Mouse (Mus musculus): ENCODE measurements around the gene Vps8. TPM values are rescaled to one million over a fixed set of nuclear protein-coding genes. Genes with fewer than 3 reads are reported as not detected.

The Vps8 gene
- polyA plus RNA-seq, 1 experiment = 9.1 TPM

- Histone ChIP-seq H3K79me2 (ENCODE audit: control insufficient read depth, insufficient read depth) (no peaks in the 10 kb centered on the region), H3ac (ENCODE audit: control insufficient read depth, insufficient read length, low read depth) (no peak overlapping the region), H3K36me3 (ENCODE audit: control insufficient read depth, insufficient read depth) (no peaks in the 10 kb centered on the region), H3K27me3 (ENCODE audit: control insufficient read depth, insufficient read depth, insufficient read length) (no peaks in the 10 kb centered on the region), H3K4me3 (ENCODE audit: insufficient read depth, poor library complexity, severe bottlenecking) (no peak overlapping the region), H3K79me3 (ENCODE audit: low read depth) (no peaks in the 10 kb centered on the region)
- TF ChIP-seq CTCF (IDR thresholded peaks at IDR 0.05; ENCODE audit: control insufficient read depth, insufficient read depth, insufficient read length) = no peak
Observed at GRCm38 (mm10) chr16:21643621-21644041, 220.7 kb downstream of the Vps8 start.

- Histone ChIP-seq H3K27me3 (ENCODE audit: control insufficient read depth, insufficient read depth, insufficient read length) (no peaks in the 10 kb centered on the region), H3ac (ENCODE audit: control insufficient read depth, insufficient read length, low read depth) (no peak overlapping the region), H3K4me3 (ENCODE audit: insufficient read depth, poor library complexity, severe bottlenecking) (no peak overlapping the region), H3K36me3 (ENCODE audit: control insufficient read depth, insufficient read depth) (no peaks in the 10 kb centered on the region), H3K79me3 (ENCODE audit: low read depth) (no peaks in the 10 kb centered on the region), H3K79me2 (ENCODE audit: control insufficient read depth, insufficient read depth) (no peaks in the 10 kb centered on the region)
- no peak for TF ChIP-seq MYOG (IDR thresholded peaks at IDR 0.05; ENCODE audit: control insufficient read depth, extremely low read depth, insufficient read length)
- TF ChIP-seq MYOD1 (IDR thresholded peaks at IDR 0.05; ENCODE audit: control insufficient read depth, insufficient read length, low read depth) = no peak
- no peak for TF ChIP-seq CEBPB (IDR thresholded peaks at IDR 0.05; ENCODE audit: low read depth)
- TF ChIP-seq MAX (IDR thresholded peaks at IDR 0.05) = no peak
- no peak for TF ChIP-seq FOSL1 (IDR thresholded peaks at IDR 0.05; ENCODE audit: insufficient read depth, low read length, poor library complexity, severe bottlenecking)
- TF ChIP-seq USF1 (IDR thresholded peaks at IDR 0.05; ENCODE audit: low read depth) = no peak
- no peak for TF ChIP-seq CTCF (IDR thresholded peaks at IDR 0.05; ENCODE audit: control insufficient read depth, insufficient read depth, insufficient read length)
Observed at GRCm38 (mm10) chr16:21644066-21644561, 221.2 kb downstream of the Vps8 start.

- H3K4me3 ChIP-seq (ENCODE audit: insufficient read depth, poor library complexity, severe bottlenecking) = no peak overlapping the region
- no peaks in the 10 kb centered on the region for H3K27me3 ChIP-seq (ENCODE audit: control insufficient read depth, insufficient read depth, insufficient read length)
- no peaks in the 10 kb centered on the region for H3K36me3 ChIP-seq (ENCODE audit: control insufficient read depth, insufficient read depth)
- H3ac ChIP-seq (ENCODE audit: control insufficient read depth, insufficient read length, low read depth) = no peak overlapping the region
- H3K79me3 ChIP-seq (ENCODE audit: low read depth) = no peaks in the 10 kb centered on the region
- no peaks in the 10 kb centered on the region for H3K79me2 ChIP-seq (ENCODE audit: control insufficient read depth, insufficient read depth)
- TF ChIP-seq USF1 (IDR thresholded peaks at IDR 0.05; ENCODE audit: low read depth) (no peak), MYOD1 (IDR thresholded peaks at IDR 0.05; ENCODE audit: control insufficient read depth, insufficient read length, low read depth) (no peak), CTCF (IDR thresholded peaks at IDR 0.05; ENCODE audit: control insufficient read depth, insufficient read depth, insufficient read length) (no peak), CEBPB (IDR thresholded peaks at IDR 0.05; ENCODE audit: low read depth) (no peak), MYOG (IDR thresholded peaks at IDR 0.05; ENCODE audit: control insufficient read depth, extremely low read depth, insufficient read length) (no peak), FOSL1 (IDR thresholded peaks at IDR 0.05; ENCODE audit: insufficient read depth, low read length, poor library complexity, severe bottlenecking) (no peak), MAX (IDR thresholded peaks at IDR 0.05) (no peak)
Observed at GRCm38 (mm10) chr16:21644574-21644973, 221.7 kb downstream of the Vps8 start.

GRCm38 (mm10) chr16:21645915-21646314 is 223.0 kb downstream of the Vps8 start:
- H3K36me3 ChIP-seq (ENCODE audit: control insufficient read depth, insufficient read depth) = no peaks in the 10 kb centered on the region
- TF ChIP-seq FOSL1 (IDR thresholded peaks at IDR 0.05; ENCODE audit: insufficient read depth, low read length, poor library complexity, severe bottlenecking) = no peak
- no peak for TF ChIP-seq MYOG (IDR thresholded peaks at IDR 0.05; ENCODE audit: control insufficient read depth, extremely low read depth, insufficient read length)
- TF ChIP-seq USF1 (IDR thresholded peaks at IDR 0.05; ENCODE audit: low read depth) = no peak
- no peak for TF ChIP-seq CEBPB (IDR thresholded peaks at IDR 0.05; ENCODE audit: low read depth)
- TF ChIP-seq CTCF (IDR thresholded peaks at IDR 0.05; ENCODE audit: control insufficient read depth, insufficient read depth, insufficient read length) = no peak
- no peak for TF ChIP-seq MYOD1 (IDR thresholded peaks at IDR 0.05; ENCODE audit: control insufficient read depth, insufficient read length, low read depth)
- no peak for TF ChIP-seq MAX (IDR thresholded peaks at IDR 0.05)
- H3ac ChIP-seq (ENCODE audit: control insufficient read depth, insufficient read length, low read depth) = no peak overlapping the region
- H3K27me3 ChIP-seq (ENCODE audit: control insufficient read depth, insufficient read depth, insufficient read length) = no peaks in the 10 kb centered on the region
- H3K79me2 ChIP-seq (ENCODE audit: control insufficient read depth, insufficient read depth) = no peaks in the 10 kb centered on the region
- H3K4me3 ChIP-seq (ENCODE audit: insufficient read depth, poor library complexity, severe bottlenecking) = no peak overlapping the region
- no peaks in the 10 kb centered on the region for H3K79me3 ChIP-seq (ENCODE audit: low read depth)

- no peaks in the 10 kb centered on the region for H3K79me2 ChIP-seq (ENCODE audit: control insufficient read depth, insufficient read depth)
- no peaks in the 10 kb centered on the region for H3K79me3 ChIP-seq (ENCODE audit: low read depth)
- no peak overlapping the region for H3ac ChIP-seq (ENCODE audit: control insufficient read depth, insufficient read length, low read depth)
- no peaks in the 10 kb centered on the region for H3K27me3 ChIP-seq (ENCODE audit: control insufficient read depth, insufficient read depth, insufficient read length)
- no peak for TF ChIP-seq FOSL1 (IDR thresholded peaks at IDR 0.05; ENCODE audit: insufficient read depth, low read length, poor library complexity, severe bottlenecking)
- TF ChIP-seq MAX (IDR thresholded peaks at IDR 0.05) = no peak
- no peak for TF ChIP-seq CEBPB (IDR thresholded peaks at IDR 0.05; ENCODE audit: low read depth)
- no peak for TF ChIP-seq CTCF (IDR thresholded peaks at IDR 0.05; ENCODE audit: control insufficient read depth, insufficient read depth, insufficient read length)
- TF ChIP-seq MYOG (IDR thresholded peaks at IDR 0.05; ENCODE audit: control insufficient read depth, extremely low read depth, insufficient read length) = no peak
- no peak for TF ChIP-seq USF1 (IDR thresholded peaks at IDR 0.05; ENCODE audit: low read depth)
- TF ChIP-seq MYOD1 (IDR thresholded peaks at IDR 0.05; ENCODE audit: control insufficient read depth, insufficient read length, low read depth) = no peak
- no peaks in the 10 kb centered on the region for H3K36me3 ChIP-seq (ENCODE audit: control insufficient read depth, insufficient read depth)
- no peak overlapping the region for H3K4me3 ChIP-seq (ENCODE audit: insufficient read depth, poor library complexity, severe bottlenecking)
Observed at GRCm38 (mm10) chr16:21646496-21646895, 223.6 kb downstream of the Vps8 start.

- TF ChIP-seq USF1 (IDR thresholded peaks at IDR 0.05; ENCODE audit: low read depth) = no peak
- TF ChIP-seq MAX (IDR thresholded peaks at IDR 0.05) = no peak
- TF ChIP-seq MYOD1 (IDR thresholded peaks at IDR 0.05; ENCODE audit: control insufficient read depth, insufficient read length, low read depth) = no peak
- no peak for TF ChIP-seq MYOG (IDR thresholded peaks at IDR 0.05; ENCODE audit: control insufficient read depth, extremely low read depth, insufficient read length)
- no peak for TF ChIP-seq FOSL1 (IDR thresholded peaks at IDR 0.05; ENCODE audit: insufficient read depth, low read length, poor library complexity, severe bottlenecking)
- H3K79me3 ChIP-seq (ENCODE audit: low read depth) = no peaks in the 10 kb centered on the region
- H3ac ChIP-seq (ENCODE audit: control insufficient read depth, insufficient read length, low read depth) = no peak overlapping the region
- no peaks in the 10 kb centered on the region for H3K36me3 ChIP-seq (ENCODE audit: control insufficient read depth, insufficient read depth)
- H3K4me3 ChIP-seq (ENCODE audit: insufficient read depth, poor library complexity, severe bottlenecking) = no peak overlapping the region
- H3K79me2 ChIP-seq (ENCODE audit: control insufficient read depth, insufficient read depth) = no peaks in the 10 kb centered on the region
- H3K27me3 ChIP-seq (ENCODE audit: control insufficient read depth, insufficient read depth, insufficient read length) = no peaks in the 10 kb centered on the region
Observed at GRCm38 (mm10) chr16:21648800-21649199, 225.9 kb downstream of the Vps8 start.

Data from C2C12 (cell line).